Mouse (Mus musculus) forebrain, embryonic 11.5 days (tissue): ENCODE data around the gene Baz2b. TPM values are rescaled to one million over a fixed set of nuclear protein-coding genes. Genes with fewer than 3 reads are reported as not detected.
A peak's percentile ranks its signal among the peaks of the same experiment; 100 is the strongest.

ENCODE experiments used
- ATAC-seq: fragments of 200-750 bp; cut with Nextera tagmentation; replicated peaks from 2 replicates; pipeline ENCODE4 v1.8.0; 2017; ENCODE audit warnings: moderate TSS enrichment; ENCODE audit not compliant: low FRiP score
- DNase-seq: peaks from one replicate; pipeline ENCODE4 v3.0.0-alpha.2; 2017; ENCODE audit warnings: low spot score
- H3K27ac ChIP-seq: fragments of 300-500 bp; sonication (generic); 2 replicates; pipeline ENCODE4 v1.5.1; 2014; ENCODE audit warnings: low read depth, low read length
- H3K27me3 ChIP-seq: fragments of 300-500 bp; sonication (generic); 2 replicates; pipeline ENCODE4 v1.6.1; 2014; ENCODE audit warnings: mild to moderate bottlenecking, low read length, mixed read lengths; ENCODE audit not compliant: control insufficient read depth, insufficient read depth
- H3K36me3 ChIP-seq: fragments of 300-500 bp; sonication (generic); 2 replicates; pipeline ENCODE4 v1.6.1; 2014; ENCODE audit warnings: mild to moderate bottlenecking, low read length, moderate library complexity, mixed read lengths; ENCODE audit not compliant: control insufficient read depth, insufficient read depth
- H3K4me1 ChIP-seq: fragments of 300-500 bp; sonication (generic); replicated peaks from 2 replicates; pipeline ENCODE4 v1.6.1; 2014; ENCODE audit warnings: low read length, mixed read lengths; ENCODE audit not compliant: control insufficient read depth, insufficient read depth
- H3K4me2 ChIP-seq: fragments of 300-500 bp; sonication (generic); 2 replicates; pipeline ENCODE4 v1.6.1; 2014; ENCODE audit warnings: low read depth, mild to moderate bottlenecking, low read length, moderate library complexity, mixed read lengths; ENCODE audit not compliant: severe bottlenecking
- H3K4me3 ChIP-seq: fragments of 300-500 bp; sonication (generic); 2 replicates; pipeline ENCODE4 v1.5.1; 2014; ENCODE audit warnings: low read depth, low read length
- H3K9ac ChIP-seq: fragments of 300-500 bp; sonication (generic); 2 replicates; pipeline ENCODE4 v1.6.1; 2014; ENCODE audit warnings: low read length
- H3K9me3 ChIP-seq: fragments of 300-500 bp; sonication (generic); 2 replicates; pipeline ENCODE4 v1.6.1; 2016; ENCODE audit warnings: low read length, mixed read lengths; ENCODE audit not compliant: control insufficient read depth
- WGBS: fragments of 180-500 bp; shearing (Covaris S2); extraction: QIAGEN DNeasy Blood & Tissue Kit; methylation state at CpG from one replicate; pipeline ENCODE4 v1.1.7; 2014; 5-methylcytosine and 5-hydroxymethylcytosine counted together
- polyA plus RNA-seq: library from polyadenylated mRNA; unstranded; fragments of >200 nt; fragmentation: Nextera tagmentation; extraction: Ambion mirVana; gene quantifications from 2 replicates; pipeline ENCODE4 v1.2.1, GENCODE M21; 2014

Baz2b gene
- 83.5 and 84.0 TPM in 2 replicates for polyA plus RNA-seq

GRCm38 (mm10) chr2:60209703-60210651 lies at the start of gene Baz2b, which contains the start of gene March7:
TSS of gene Baz2b (minus strand) at chr2:60209839.
TSS of gene March7 (plus strand) at chr2:60209887.
- peak within 1 kb of the TSS; percentile 90 for H3K4me3 ChIP-seq
- ATAC-seq = peak; percentile 92
- H3K36me3 ChIP-seq = no peaks in the 10 kb centered on the region; the same call in 1 of the 2 replicates
- no peaks in the 10 kb centered on the region; the same call in 1 of the 2 replicates for H3K4me1 ChIP-seq
- peak; percentile 94 for DNase-seq
- no peaks in the 10 kb centered on the region for H3K27me3 ChIP-seq
- H3K9me3 ChIP-seq = no peaks in the 10 kb centered on the region
- peak within 1 kb of the TSS; percentile 65 for H3K4me2 ChIP-seq
- peak within 1 kb of the TSS; percentile 92 for H3K9ac ChIP-seq
- under 1% methylated on average over 55 of the region's 109 CpGs for WGBS
- peak within 1 kb of the TSS; percentile 84 for H3K27ac ChIP-seq

DNA sequence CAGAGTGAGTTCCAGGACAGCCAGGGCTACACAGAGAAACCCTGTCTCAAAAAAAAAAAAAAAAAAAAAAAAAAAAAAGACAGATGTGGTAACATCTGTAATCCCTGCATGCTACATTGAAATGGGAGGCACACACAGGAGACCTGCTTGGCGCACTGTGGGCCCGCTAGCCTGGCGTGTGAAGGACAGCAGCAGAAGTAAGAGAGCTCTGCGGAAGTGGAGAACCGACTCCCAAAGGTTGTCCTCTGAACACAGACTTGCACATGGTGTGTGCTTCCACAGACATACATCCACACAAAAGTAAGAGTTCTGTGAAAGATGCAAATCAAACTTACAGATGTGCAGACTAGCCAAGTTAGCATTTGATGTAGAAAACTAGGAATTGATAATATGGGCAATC lies 49.5 kb upstream of the Baz2b start:
- Histone ChIP-seq H3K4me3 (no peak overlapping the region), H3K4me1 (no peaks in the 10 kb centered on the region), H3K9me3 (no peaks in the 10 kb centered on the region), H3K4me2 (no peak overlapping the region), H3K27me3 (no peaks in the 10 kb centered on the region), H3K9ac (no peak overlapping the region), H3K27ac (no peak overlapping the region), H3K36me3 (no peaks in the 10 kb centered on the region)
- no peak for DNase-seq
- ATAC-seq = no peak
- WGBS = 96% methylated on average over 5 of the region's 5 CpGs

GRCm38 (mm10) chr2:60256751-60257150 lies 47.1 kb upstream of the Baz2b start:
- Histone ChIP-seq H3K9me3 (no peaks in the 10 kb centered on the region), H3K4me1 (no peaks in the 10 kb centered on the region), H3K27ac (no peak overlapping the region), H3K27me3 (no peaks in the 10 kb centered on the region), H3K9ac (no peak overlapping the region), H3K4me3 (no peak overlapping the region), H3K36me3 (no peaks in the 10 kb centered on the region), H3K4me2 (no peak overlapping the region)
- ATAC-seq = no peak
- no peak for DNase-seq
- WGBS = 88% methylated on average over 2 of the region's 2 CpGs

DNA sequence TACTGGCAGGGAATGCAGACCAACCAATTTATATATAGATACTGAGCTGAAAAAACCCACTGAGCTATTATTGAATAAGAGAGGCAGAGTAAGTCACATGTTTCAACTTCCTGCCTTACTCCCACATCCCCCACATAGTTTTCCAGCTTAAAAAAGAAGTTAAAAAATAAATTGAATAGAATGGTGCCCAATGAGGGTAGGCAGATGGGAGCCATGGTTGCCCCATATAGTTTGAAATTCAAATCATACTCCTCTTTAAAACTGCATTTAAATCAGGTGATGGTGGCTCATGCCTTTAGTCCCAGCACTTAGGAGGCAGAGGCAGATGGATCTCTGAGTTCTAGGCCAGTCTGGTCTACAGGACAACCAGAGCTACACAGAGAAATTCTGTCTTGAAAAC lies 43.9 kb upstream of the Baz2b start:
- no peak overlapping the region for H3K4me3 ChIP-seq
- H3K36me3 ChIP-seq = peaks cover 3% of the 10 kb centered on the region; the same call in 1 of the 2 replicates
- no peak overlapping the region for H3K27ac ChIP-seq
- no peak overlapping the region for H3K4me2 ChIP-seq
- H3K9ac ChIP-seq = no peak overlapping the region
- DNase-seq = no peak
- ATAC-seq = no peak
- no peaks in the 10 kb centered on the region for H3K27me3 ChIP-seq
- H3K4me1 ChIP-seq = no peaks in the 10 kb centered on the region
- no peaks in the 10 kb centered on the region for H3K9me3 ChIP-seq

GRCm38 (mm10) chr2:60252782-60253181 lies 43.1 kb upstream of the Baz2b start:
- H3K27ac ChIP-seq = no peak overlapping the region
- 90% methylated on average over 4 of the region's 4 CpGs for WGBS

DNA sequence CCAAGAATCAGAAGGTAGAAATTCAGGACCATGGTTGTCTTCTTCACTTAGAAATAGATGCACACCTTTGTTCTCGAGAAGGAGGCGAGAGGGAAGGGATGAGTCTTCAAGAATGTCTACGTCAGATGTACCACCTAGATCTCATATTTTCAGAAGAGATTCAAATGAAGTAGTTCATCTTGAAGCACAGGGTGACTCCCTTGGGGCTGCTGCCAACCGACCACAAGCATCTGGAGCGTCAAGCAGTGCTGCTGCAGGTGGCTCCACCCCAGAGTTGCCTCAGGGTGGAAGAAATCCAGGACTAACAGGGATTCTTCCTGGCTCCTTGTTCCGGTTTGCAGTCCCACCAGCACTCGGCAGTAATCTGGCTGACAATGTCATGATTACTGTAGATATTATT lies 24.9 kb upstream of the Baz2b start:
- no peak for ATAC-seq

More at GRCm38 (mm10) chr2:60252782-60253181, 43.1 kb upstream of the Baz2b start:
- H3K4me3 ChIP-seq = no peak overlapping the region
- no peak overlapping the region for H3K4me2 ChIP-seq
- ATAC-seq = no peak
- no peak for DNase-seq
- H3K4me1 ChIP-seq = no peaks in the 10 kb centered on the region
- peaks cover 3% of the 10 kb centered on the region; the same call in 1 of the 2 replicates for H3K36me3 ChIP-seq
- H3K9me3 ChIP-seq = no peaks in the 10 kb centered on the region
- no peaks in the 10 kb centered on the region for H3K27me3 ChIP-seq
- H3K9ac ChIP-seq = no peak overlapping the region

DNA sequence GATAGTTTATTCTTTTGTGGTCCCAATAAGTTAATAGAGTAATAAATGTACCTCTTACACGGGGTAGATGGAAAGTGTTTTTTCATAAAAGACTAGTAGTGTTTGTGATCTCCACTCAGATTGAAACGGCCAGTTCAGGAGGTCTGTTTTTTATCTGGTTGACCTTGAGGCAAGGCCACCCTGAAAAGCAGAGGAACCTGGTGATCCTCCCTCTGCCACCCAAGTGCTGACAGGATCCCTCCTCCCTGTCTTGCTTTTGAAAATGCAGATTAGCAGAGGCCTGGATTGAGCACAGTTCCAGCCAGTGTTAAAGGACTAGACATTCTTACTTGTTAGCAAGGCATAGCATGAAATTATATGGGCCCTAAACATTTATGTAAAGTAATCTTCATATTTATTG lies 23.5 kb upstream of the Baz2b start:
- no peak overlapping the region for H3K27ac ChIP-seq
- no peaks in the 10 kb centered on the region for H3K4me1 ChIP-seq
- DNase-seq = no peak
- no peak overlapping the region for H3K9ac ChIP-seq
- no peak overlapping the region for H3K4me2 ChIP-seq
- H3K4me3 ChIP-seq = no peak overlapping the region
- H3K36me3 ChIP-seq = peaks cover 12% of the 10 kb centered on the region
- 69% methylated on average over 2 of the region's 2 CpGs for WGBS
- no peaks in the 10 kb centered on the region for H3K27me3 ChIP-seq
- no peak for ATAC-seq
- no peaks in the 10 kb centered on the region for H3K9me3 ChIP-seq

More for the DNA sequence above, 24.9 kb upstream of the Baz2b start:
- DNase-seq = no peak
- no peaks in the 10 kb centered on the region for H3K9me3 ChIP-seq
- WGBS = 91% methylated on average over 7 of the region's 7 CpGs
- H3K9ac ChIP-seq = no peak overlapping the region
- no peak overlapping the region for H3K4me2 ChIP-seq
- no peaks in the 10 kb centered on the region for H3K4me1 ChIP-seq
- no peak overlapping the region for H3K4me3 ChIP-seq
- H3K27me3 ChIP-seq = no peaks in the 10 kb centered on the region
- peaks cover 14% of the 10 kb centered on the region for H3K36me3 ChIP-seq
- H3K27ac ChIP-seq = no peak overlapping the region

DNA sequence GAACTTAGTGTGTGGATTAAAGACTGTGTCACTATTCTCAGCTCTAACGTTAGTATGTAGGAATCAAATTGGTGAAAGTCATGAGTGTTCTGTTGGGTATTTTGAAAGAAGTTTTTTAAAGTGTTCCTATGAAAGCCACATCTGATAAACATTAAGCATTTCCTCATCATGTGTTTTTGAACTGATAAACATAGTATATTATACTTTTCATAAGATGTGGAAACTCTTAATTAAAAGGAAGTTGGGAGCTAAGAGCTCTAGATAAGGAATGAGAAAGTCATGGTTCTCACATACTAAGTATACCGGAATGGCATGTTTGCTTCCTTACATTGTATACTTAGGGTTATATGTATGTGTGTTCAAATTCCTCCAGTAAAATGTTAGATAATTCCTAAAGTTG lies 20.7 kb upstream of the Baz2b start:
- no peak overlapping the region for H3K4me2 ChIP-seq
- H3K9ac ChIP-seq = no peak overlapping the region
- 95% methylated on average over 2 of the region's 2 CpGs for WGBS
- H3K36me3 ChIP-seq = peaks cover 5% of the 10 kb centered on the region
- no peaks in the 10 kb centered on the region for H3K4me1 ChIP-seq
- ATAC-seq (no peak), DNase-seq (no peak)
- H3K4me3 ChIP-seq = no peak overlapping the region
- H3K9me3 ChIP-seq = no peaks in the 10 kb centered on the region
- no peak overlapping the region for H3K27ac ChIP-seq
- no peaks in the 10 kb centered on the region for H3K27me3 ChIP-seq
